Mouse (Mus musculus) lung, adult 2 months (tissue): Measurements from ENCODE around the gene Plekhh1. TPM values are rescaled to one million over a fixed set of nuclear protein-coding genes. Genes with fewer than 3 reads are reported as not detected.

Experiments
- DNase-seq: peaks from one replicate; pipeline ENCODE4 v3.0.0; 2022
- H3K4me1 ChIP-seq: fragments of 200-500 bp; 2 replicates; pipeline ENCODE4 v1.6.1; 2011; ENCODE audit warnings: low read length; ENCODE audit not compliant: control insufficient read depth, insufficient read depth
- H3K4me3 ChIP-seq: fragments of 200-500 bp; replicated peaks from 2 replicates; pipeline ENCODE3; 2011; ENCODE audit warnings: low read depth, mild to moderate bottlenecking, control low read depth, low read length; ENCODE audit errors: extremely low read depth
- CTCF ChIP-seq: fragments of 200-500 bp; IDR thresholded peaks from 2 replicates; pipeline ENCODE4 v1.5.1; 2011; ENCODE audit warnings: mild to moderate bottlenecking, low read length, control low read depth; ENCODE audit not compliant: insufficient read depth
- POLR2A ChIP-seq: fragments of 200-500 bp; IDR thresholded peaks from 2 replicates; pipeline ENCODE4 v1.6.1; 2011; ENCODE audit warnings: low read depth, mild to moderate bottlenecking, control low read depth, low read length, borderline replicate concordance; ENCODE audit errors: extremely low read depth
- WGBS: fragments of 180-500 bp; shearing (Covaris S2); methylation state at CpG from one replicate; pipeline ENCODE4 v1.1.7; 2018; 5-methylcytosine and 5-hydroxymethylcytosine counted together
- polyA plus RNA-seq: library from polyadenylated mRNA; depleted of rRNA; stranded (reverse); fragments of >200 nt; gene quantifications from 2 replicates; pipeline ENCODE4 v1.2.3, GENCODE M21; 2012

The Plekhh1 gene
- polyA plus RNA-seq, 1 experiment, result 8.9 TPM

DNA sequence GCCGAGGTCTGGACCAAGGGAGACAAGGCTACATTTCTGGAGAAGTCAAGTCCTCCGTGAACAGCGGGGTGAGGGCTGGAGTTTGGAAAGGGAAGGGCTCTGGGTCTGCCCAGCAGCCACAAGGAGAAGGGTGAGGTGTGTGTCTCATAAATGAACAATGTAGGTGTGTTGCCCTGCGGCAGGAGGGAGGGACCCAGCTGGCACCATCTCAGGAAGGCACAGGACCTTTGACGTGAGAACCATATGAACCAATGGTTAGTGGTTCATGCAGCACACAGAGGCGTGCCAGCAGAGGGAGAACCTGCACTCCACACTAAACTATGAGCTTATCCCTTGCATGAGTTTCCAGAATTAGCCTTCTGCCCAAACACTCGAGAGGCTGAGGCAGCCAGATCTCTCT is 18.2 kb downstream of the Plekhh1 start:
- no peak for DNase-seq
- Histone ChIP-seq H3K4me1 (0 out of 2 replicates have a peak, but pooled peaks cover 2% of the 10 kb centered on the region), H3K4me3 (no peak overlapping the region)
- WGBS, result 84% methylated on average over 7 of the region's 7 CpGs
- no peak for TF ChIP-seq POLR2A
- no peak for TF ChIP-seq CTCF

DNA sequence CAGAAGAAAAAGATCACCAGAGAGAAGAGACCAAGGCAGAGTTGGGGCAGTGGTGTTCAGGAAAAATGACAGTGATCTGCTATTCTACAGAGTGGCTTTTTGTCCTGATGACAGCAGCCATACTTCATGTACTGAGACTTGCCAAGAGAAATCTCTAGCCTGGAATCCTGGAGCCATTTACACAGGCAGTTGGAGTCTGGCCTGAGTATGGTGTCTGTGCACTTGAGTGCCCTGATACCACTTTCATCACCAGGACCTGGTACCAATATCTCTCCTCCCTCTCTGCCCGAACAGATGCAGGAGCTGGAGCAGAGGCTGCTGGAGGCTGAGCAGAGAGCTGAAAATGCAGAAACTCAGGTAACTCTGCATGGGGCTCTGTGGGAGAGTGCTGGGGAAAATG is 19.9 kb downstream of the Plekhh1 start:
- no peak overlapping the region for H3K4me3 ChIP-seq
- WGBS, result 84% methylated on average over 1 of the region's 1 CpGs
- no peak for DNase-seq
- no peak for TF ChIP-seq POLR2A
- no peak for TF ChIP-seq CTCF
- H3K4me1 ChIP-seq, result 0 out of 2 replicates have a peak, but pooled peaks cover 2% of the 10 kb centered on the region

DNA sequence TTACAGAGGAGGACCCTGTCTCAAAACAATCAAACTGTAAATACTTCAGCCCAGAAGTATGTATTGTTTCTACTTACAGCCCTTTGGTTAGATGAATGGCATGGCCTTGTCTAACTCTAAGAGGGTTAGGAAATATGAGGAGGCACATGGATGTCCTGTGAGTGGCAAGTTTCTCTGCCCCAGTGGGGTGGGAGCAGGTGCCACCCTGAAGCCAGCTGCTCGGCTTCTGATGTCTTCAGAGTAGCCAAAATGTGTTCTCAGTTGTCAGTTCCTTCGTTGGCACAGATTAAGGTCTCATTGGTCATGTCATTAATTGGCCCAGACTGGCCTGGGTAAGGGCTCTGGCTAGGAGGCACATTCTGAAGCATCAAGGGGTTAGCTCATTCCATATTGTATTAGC is 20.8 kb downstream of the Plekhh1 start:
- 85% methylated on average over 2 of the region's 2 CpGs for WGBS
- no peak for DNase-seq
- 0 out of 2 replicates have a peak, but pooled peaks cover 2% of the 10 kb centered on the region for H3K4me1 ChIP-seq
- TF ChIP-seq CTCF (no peak), POLR2A (no peak)
- no peak overlapping the region for H3K4me3 ChIP-seq

DNA sequence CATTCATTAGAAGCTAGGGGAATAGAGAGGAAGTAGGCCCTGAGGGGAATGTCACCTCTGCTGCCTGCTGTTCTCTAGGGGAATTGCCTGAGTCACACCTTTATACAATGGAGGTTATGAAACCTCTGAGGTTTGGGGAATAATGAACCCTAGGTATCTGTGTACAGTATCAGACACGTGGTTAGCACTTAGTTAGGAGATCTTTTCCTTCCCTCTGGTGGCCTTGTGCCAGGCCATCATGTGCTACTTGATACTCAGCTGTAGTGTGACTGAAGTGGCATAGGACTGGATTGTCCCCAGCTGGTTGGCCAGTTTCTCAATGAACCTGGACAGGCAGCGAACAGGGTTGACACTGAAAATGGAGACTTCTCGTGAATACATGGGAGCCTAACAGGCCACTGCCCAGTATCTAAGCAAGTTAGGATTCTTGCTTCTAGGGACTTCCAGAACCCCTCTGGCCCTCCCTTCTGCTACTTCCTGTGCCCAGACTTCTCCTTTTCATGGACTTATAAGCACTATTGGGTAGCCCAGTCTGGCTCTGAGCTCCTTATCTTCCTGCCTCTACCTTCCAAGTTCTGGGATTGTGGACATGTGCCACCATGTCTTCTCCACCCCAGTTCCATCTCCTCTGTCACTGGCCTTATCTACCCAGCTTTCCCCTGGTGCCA is 21.7 kb downstream of the Plekhh1 start:
- Histone ChIP-seq H3K4me1 (0 out of 2 replicates have a peak, but pooled peaks cover 2% of the 10 kb centered on the region), H3K4me3 (no peak overlapping the region)
- TF ChIP-seq POLR2A (no peak), CTCF (no peak)
- DNase-seq, result peak; percentile 73
- 43% methylated on average over 3 of the region's 3 CpGs for WGBS

DNA sequence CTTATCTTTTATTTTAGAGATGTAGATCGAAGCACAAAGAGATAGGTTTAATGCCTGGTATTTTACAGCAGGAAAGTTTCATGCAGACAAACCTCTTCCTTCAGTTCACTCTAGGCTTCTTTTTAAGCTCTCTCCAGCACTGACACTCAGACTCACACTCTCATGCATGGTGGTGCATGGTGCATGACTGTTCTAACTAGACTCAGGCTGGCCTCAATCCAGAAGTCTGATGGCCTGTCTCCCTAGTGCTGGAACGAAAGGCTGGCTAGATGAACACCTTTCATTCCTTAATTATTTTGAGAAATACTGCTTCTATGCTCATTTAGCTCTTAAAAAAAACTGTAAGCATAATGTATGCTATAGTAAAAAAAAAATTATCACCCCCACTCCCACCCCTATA is 23.1 kb downstream of the Plekhh1 start:
- Histone ChIP-seq H3K4me1 (0 out of 2 replicates have a peak, but pooled peaks cover 2% of the 10 kb centered on the region), H3K4me3 (no peak overlapping the region)
- DNase-seq, result no peak
- 81% methylated on average over 2 of the region's 2 CpGs for WGBS
- TF ChIP-seq CTCF (no peak), POLR2A (no peak)

DNA sequence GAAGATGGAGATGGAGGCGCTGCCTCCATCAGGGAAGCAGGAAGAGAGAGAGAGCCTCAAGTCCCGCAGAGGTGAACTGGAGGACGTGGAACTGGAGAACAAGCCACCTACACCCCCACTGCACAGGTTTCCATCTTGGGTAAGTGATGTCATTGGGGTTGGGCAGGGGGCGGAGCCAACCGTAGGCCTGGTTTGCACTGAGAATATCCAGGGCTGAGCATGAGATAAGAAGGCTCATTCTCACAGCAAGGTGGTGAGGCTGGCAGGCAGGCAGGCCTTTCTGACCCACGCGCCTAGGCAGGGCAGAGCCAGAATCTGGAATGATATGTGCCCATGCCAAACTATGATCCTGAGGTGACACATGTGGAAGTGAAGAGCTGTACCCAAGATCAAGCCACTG is 26.3 kb downstream of the Plekhh1 start:
- H3K4me1 ChIP-seq, result no peaks in the 10 kb centered on the region; the same call in 1 of the 2 replicates
- TF ChIP-seq CTCF (no peak), POLR2A (no peak)
- no peak overlapping the region for H3K4me3 ChIP-seq
- no peak for DNase-seq
- 86% methylated on average over 7 of the region's 7 CpGs for WGBS

DNA sequence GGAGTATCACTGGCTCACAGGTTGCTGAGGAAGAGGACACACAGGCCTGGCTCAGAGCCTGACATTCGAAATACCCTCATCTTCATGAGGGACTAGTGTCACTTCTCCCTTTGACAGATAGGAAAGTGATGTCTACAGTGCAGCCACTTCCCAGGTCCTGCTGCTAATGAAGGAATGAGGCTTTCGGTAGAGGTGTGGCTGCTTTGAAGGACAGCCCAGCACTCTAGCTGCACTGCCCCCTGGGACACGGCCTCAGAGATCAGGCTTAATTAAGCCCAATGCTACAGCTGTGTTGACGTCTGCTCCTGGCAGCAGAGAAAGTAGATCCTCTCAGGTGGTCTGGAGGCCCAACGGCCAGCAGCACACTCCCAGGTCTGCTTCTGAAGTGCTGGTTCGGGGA is 30.6 kb downstream of the Plekhh1 start:
- no peak for TF ChIP-seq CTCF
- TF ChIP-seq POLR2A, result no peak

DNA sequence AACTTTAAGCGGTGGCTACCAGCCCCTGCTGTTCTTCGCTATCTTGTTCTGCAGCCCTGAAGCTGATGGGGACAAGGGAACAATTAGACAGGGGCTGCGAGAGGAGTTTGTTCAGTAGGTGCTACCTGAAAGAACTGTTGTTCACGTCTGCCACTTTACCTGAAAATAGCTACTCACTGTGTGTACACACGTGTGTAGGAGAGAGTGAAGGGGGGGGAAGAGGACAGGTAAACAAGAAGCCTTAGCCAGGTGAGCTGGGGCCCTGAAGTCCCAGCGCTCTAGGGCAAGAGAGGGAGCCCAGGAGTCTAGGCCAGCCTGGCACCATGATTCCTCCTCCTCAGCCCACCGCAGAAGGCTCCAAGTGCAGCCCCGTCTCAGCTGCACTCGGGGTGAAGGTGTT is 31.2 kb downstream of the Plekhh1 start:
- no peak overlapping the region for H3K4me3 ChIP-seq
- no peak for TF ChIP-seq POLR2A
- no peak for TF ChIP-seq CTCF
- peak; percentile 23 for DNase-seq
- WGBS, result 66% methylated on average over 9 of the region's 9 CpGs
- peaks cover 2% of the 10 kb centered on the region for H3K4me1 ChIP-seq

More for the DNA sequence above, 30.6 kb downstream of the Plekhh1 start:
- H3K4me1 ChIP-seq, result peaks cover 2% of the 10 kb centered on the region
- DNase-seq, result no peak
- H3K4me3 ChIP-seq, result no peak overlapping the region
- 81% methylated on average over 6 of the region's 6 CpGs for WGBS

DNA sequence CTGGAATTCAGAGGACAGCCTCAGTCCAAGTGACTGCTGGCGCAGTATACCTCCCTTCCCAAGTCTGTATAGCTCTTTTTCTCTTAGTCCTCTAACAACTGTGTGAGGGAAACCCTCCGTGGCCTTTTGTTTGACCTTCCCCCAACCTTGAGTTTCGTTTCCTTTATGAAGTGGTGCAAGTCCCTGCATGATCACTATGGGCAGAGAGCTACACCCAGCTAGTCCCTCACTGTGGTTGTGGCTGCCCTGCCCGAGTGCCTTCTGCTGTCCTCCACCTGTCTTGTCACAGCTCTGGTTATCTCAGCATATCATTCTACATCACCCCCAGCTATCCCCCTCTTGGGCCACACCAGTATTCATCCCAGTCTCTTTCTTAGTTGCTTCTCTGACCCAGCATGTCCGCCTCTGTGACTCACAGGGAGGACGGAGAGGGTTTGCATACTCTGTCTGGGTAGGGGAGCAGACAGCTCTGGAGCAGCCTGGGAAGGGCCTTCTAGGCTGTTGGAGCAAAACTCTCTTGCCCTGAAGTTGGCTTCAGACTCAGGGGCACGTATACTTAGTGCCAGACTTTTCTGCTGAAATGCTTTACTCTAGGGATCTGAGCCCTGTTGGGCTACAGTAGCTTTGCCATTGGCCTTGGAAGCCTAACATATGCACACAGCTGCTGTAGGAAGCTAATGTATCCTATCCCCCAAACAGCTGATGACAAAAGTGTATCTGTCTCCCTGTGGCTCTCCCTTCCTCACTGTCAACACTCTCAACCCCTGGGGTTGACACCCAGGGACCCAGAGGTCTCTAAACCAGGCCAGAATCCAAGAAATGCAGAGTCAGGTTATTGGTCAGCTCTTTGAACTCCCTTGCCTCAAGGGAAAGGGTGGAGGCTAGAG is 32.0 kb downstream of the Plekhh1 start:
- Histone ChIP-seq H3K4me1 (peaks cover 2% of the 10 kb centered on the region), H3K4me3 (no peak overlapping the region)
- 65% methylated on average over 7 of the region's 7 CpGs for WGBS
- DNase-seq, result no peak
- TF ChIP-seq POLR2A (no peak), CTCF (no peak)

DNA sequence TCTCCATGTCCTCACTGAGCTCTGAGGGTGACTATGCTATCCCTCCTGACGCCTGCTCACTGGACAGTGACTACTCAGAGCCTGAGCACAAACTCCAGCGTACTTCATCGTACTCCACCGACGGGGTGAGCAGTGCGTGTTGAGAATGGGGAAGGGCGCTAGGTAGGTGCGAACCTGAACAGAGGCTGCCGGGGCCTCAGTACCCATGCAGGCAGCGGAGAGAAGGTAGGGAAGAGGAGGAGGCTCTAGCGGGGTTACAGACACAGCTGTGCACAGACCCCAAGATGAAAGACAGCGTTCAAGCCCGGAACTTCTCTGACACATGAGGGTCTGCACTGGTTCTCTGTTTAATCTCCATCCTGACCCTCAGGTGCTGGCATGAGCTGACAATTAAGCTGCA is 35.5 kb downstream of the Plekhh1 start:
- TF ChIP-seq CTCF, result no peak
- TF ChIP-seq POLR2A, result no peak
- 88% methylated on average over 13 of the region's 13 CpGs for whole genome bisulfite sequencing

More for the DNA sequence above, 35.5 kb downstream of the Plekhh1 start:
- peaks cover 2% of the 10 kb centered on the region for H3K4me1 ChIP-seq
- no peak for DNase-seq
- no peak overlapping the region for H3K4me3 ChIP-seq
